Mouse (Mus musculus): ENCODE measurements around the gene Plekhh1.

GRCm38 (mm10) chr12:79052073-79052472 lies 23.1 kb downstream of the Plekhh1 start:
- no peak for TF ChIP-seq POLR2A (IDR thresholded peaks at IDR 0.05; ENCODE audit: control insufficient read depth, low read depth, low read length)
- TF ChIP-seq CTCF (IDR thresholded peaks at IDR 0.05; ENCODE audit: control insufficient read depth, insufficient read depth, insufficient replicate concordance, low read depth, low read length), result no peak
